Mouse (Mus musculus): ENCODE results near the gene Mef2b. TPM values are rescaled to one million over a fixed set of nuclear protein-coding genes. Genes with fewer than 3 reads are reported as not detected.

The Mef2b gene
- polyA plus RNA-seq, 1 experiment from 2014 or later = 0.70 TPM

GRCm38 (mm10) chr8:70170748-70171147, 31.2 kb downstream of the Mef2b start:
- H3K4me1 ChIP-seq = peaks cover 41% of the 10 kb centered on the region
- H3K9me3 ChIP-seq = no peaks in the 10 kb centered on the region
- no peak overlapping the region for H3K4me3 ChIP-seq
- no peak for DNase-seq (ENCODE audit: low spot score)
- H3K27me3 ChIP-seq (replicated peaks; ENCODE audit: low read depth, poor library complexity, severe bottlenecking) = peaks cover 23% of the 10 kb centered on the region
- H3K36me3 ChIP-seq (replicated peaks) = 0 out of 2 replicates have a peak, but pooled peaks cover 14% of the 10 kb centered on the region
- H3K27ac ChIP-seq (replicated peaks) = no peak overlapping the region
- WGBS = 79% methylated on average over 3 of the region's 3 CpGs

- DNase-seq (ENCODE audit: low spot score) = no peak
- Histone ChIP-seq H3K27me3 (replicated peaks; ENCODE audit: low read depth, poor library complexity, severe bottlenecking) (peaks cover 18% of the 10 kb centered on the region), H3K27ac (replicated peaks) (peak overlapping the region; percentile 87), H3K4me3 (peak overlapping the region; percentile 69; the same call in 1 of the 2 replicates), H3K4me1 (peaks cover 36% of the 10 kb centered on the region), H3K36me3 (replicated peaks) (0 out of 2 replicates have a peak, but pooled peaks cover 15% of the 10 kb centered on the region), H3K9me3 (no peaks in the 10 kb centered on the region)
- WGBS = 91% methylated on average over 7 of the region's 7 CpGs
These were observed 31.7 kb downstream of the Mef2b start for GRCm38 (mm10) chr8:70171240-70171639.

GRCm38 (mm10) chr8:70172043-70172681, 32.7 kb downstream of the Mef2b start, which contains the start of gene Tmem161a:
Gene Tmem161a (plus strand): TSS chr8:70172356.
- peak within 1 kb of the TSS; percentile 69 for H3K4me3 ChIP-seq
- H3K9me3 ChIP-seq = no peaks in the 10 kb centered on the region
- WGBS = 3% methylated on average over 27 of the region's 27 CpGs
- peaks cover 9% of the 10 kb centered on the region for H3K27me3 ChIP-seq (replicated peaks; ENCODE audit: low read depth, poor library complexity, severe bottlenecking)
- peaks cover 27% of the 10 kb centered on the region for H3K4me1 ChIP-seq
- H3K36me3 ChIP-seq (replicated peaks) = peaks cover 24% of the 10 kb centered on the region
- DNase-seq (ENCODE audit: low spot score) = peak; percentile 89
- peak within 1 kb of the TSS; percentile 87 for H3K27ac ChIP-seq (replicated peaks)

GRCm38 (mm10) chr8:70173320-70173719, 33.8 kb downstream of the Mef2b start:
- H3K4me3 ChIP-seq = peak overlapping the region; percentile 69; the same call in 1 of the 2 replicates
- peaks cover 3% of the 10 kb centered on the region; the same call in 1 of the 2 replicates for H3K27me3 ChIP-seq (replicated peaks; ENCODE audit: low read depth, poor library complexity, severe bottlenecking)
- peaks cover 35% of the 10 kb centered on the region for H3K36me3 ChIP-seq (replicated peaks)
- H3K4me1 ChIP-seq = peaks cover 27% of the 10 kb centered on the region
- WGBS = 74% methylated on average over 5 of the region's 5 CpGs
- no peaks in the 10 kb centered on the region for H3K9me3 ChIP-seq
- no peak overlapping the region for H3K27ac ChIP-seq (replicated peaks)
- no peak for DNase-seq (ENCODE audit: low spot score)

- Histone ChIP-seq H3K27ac (replicated peaks) (no peak overlapping the region), H3K36me3 (replicated peaks) (peaks cover 42% of the 10 kb centered on the region), H3K4me1 (peaks cover 27% of the 10 kb centered on the region), H3K4me3 (no peak overlapping the region; the same call in 1 of the 2 replicates), H3K9me3 (no peaks in the 10 kb centered on the region), H3K27me3 (replicated peaks; ENCODE audit: low read depth, poor library complexity, severe bottlenecking) (no peaks in the 10 kb centered on the region)
- DNase-seq (ENCODE audit: low spot score) = no peak
- WGBS = 92% methylated on average over 7 of the region's 7 CpGs
These were observed 34.6 kb downstream of the Mef2b start for GRCm38 (mm10) chr8:70174079-70174478.

GRCm38 (mm10) chr8:70178231-70178630, 38.7 kb downstream of the Mef2b start:
- no peak for DNase-seq (ENCODE audit: low spot score)
- peaks cover 16% of the 10 kb centered on the region for H3K4me1 ChIP-seq
- H3K4me3 ChIP-seq = no peak overlapping the region
- no peaks in the 10 kb centered on the region for H3K27me3 ChIP-seq (replicated peaks; ENCODE audit: low read depth, poor library complexity, severe bottlenecking)
- H3K36me3 ChIP-seq (replicated peaks) = peaks cover 75% of the 10 kb centered on the region
- no peaks in the 10 kb centered on the region for H3K9me3 ChIP-seq
- 91% methylated on average over 2 of the region's 2 CpGs for WGBS
- no peak overlapping the region for H3K27ac ChIP-seq (replicated peaks)

- Histone ChIP-seq H3K9me3 (no peaks in the 10 kb centered on the region), H3K27ac (replicated peaks) (no peak overlapping the region), H3K27me3 (replicated peaks; ENCODE audit: low read depth, poor library complexity, severe bottlenecking) (no peaks in the 10 kb centered on the region), H3K36me3 (replicated peaks) (peaks cover 78% of the 10 kb centered on the region), H3K4me3 (no peak overlapping the region), H3K4me1 (0 out of 2 replicates have a peak, but pooled peaks cover 11% of the 10 kb centered on the region)
- no peak for DNase-seq (ENCODE audit: low spot score)
- WGBS = 93% methylated on average over 4 of the region's 4 CpGs
These were observed 39.6 kb downstream of the Mef2b start for GRCm38 (mm10) chr8:70179082-70179481.

- no peak for DNase-seq (ENCODE audit: low spot score)
- 87% methylated on average over 16 of the region's 16 CpGs for WGBS
- Histone ChIP-seq H3K27me3 (replicated peaks; ENCODE audit: low read depth, poor library complexity, severe bottlenecking) (no peaks in the 10 kb centered on the region), H3K9me3 (no peaks in the 10 kb centered on the region), H3K36me3 (replicated peaks) (peaks cover 64% of the 10 kb centered on the region), H3K4me1 (0 out of 2 replicates have a peak, but pooled peaks cover 5% of the 10 kb centered on the region), H3K27ac (replicated peaks) (no peak overlapping the region), H3K4me3 (no peak overlapping the region)
These were observed 41.8 kb downstream of the Mef2b start for GRCm38 (mm10) chr8:70181212-70181902.

- no peak for DNase-seq (ENCODE audit: low spot score)
- no peaks in the 10 kb centered on the region for H3K27me3 ChIP-seq (replicated peaks; ENCODE audit: low read depth, poor library complexity, severe bottlenecking)
- H3K9me3 ChIP-seq = no peaks in the 10 kb centered on the region
- no peak overlapping the region for H3K27ac ChIP-seq (replicated peaks)
- H3K4me1 ChIP-seq = 0 out of 2 replicates have a peak, but pooled peaks cover 5% of the 10 kb centered on the region
- H3K4me3 ChIP-seq = no peak overlapping the region
- 77% methylated on average over 2 of the region's 2 CpGs for WGBS
- peaks cover 59% of the 10 kb centered on the region for H3K36me3 ChIP-seq (replicated peaks)
These were observed 42.4 kb downstream of the Mef2b start for GRCm38 (mm10) chr8:70181903-70182252.

- DNase-seq (ENCODE audit: low spot score) = no peak
- H3K36me3 ChIP-seq (replicated peaks) = peaks cover 47% of the 10 kb centered on the region
- 88% methylated on average over 4 of the region's 4 CpGs for WGBS
- no peaks in the 10 kb centered on the region for H3K27me3 ChIP-seq (replicated peaks; ENCODE audit: low read depth, poor library complexity, severe bottlenecking)
- H3K4me1 ChIP-seq = 0 out of 2 replicates have a peak, but pooled peaks cover 5% of the 10 kb centered on the region
- H3K9me3 ChIP-seq = no peaks in the 10 kb centered on the region
- no peak overlapping the region for H3K27ac ChIP-seq (replicated peaks)
- H3K4me3 ChIP-seq = no peak overlapping the region
These were observed 43.7 kb downstream of the Mef2b start for GRCm38 (mm10) chr8:70183194-70183593.

GRCm38 (mm10) chr8:70188707-70189106, 49.2 kb downstream of the Mef2b start:
- H3K9me3 ChIP-seq = no peaks in the 10 kb centered on the region
- 70% methylated on average over 7 of the region's 7 CpGs for WGBS
- H3K27ac ChIP-seq (replicated peaks) = no peak overlapping the region
- H3K4me3 ChIP-seq = no peak overlapping the region
- no peak for DNase-seq (ENCODE audit: low spot score)
- peaks cover 37% of the 10 kb centered on the region for H3K4me1 ChIP-seq
- peaks cover 1% of the 10 kb centered on the region; the same call in 1 of the 2 replicates for H3K36me3 ChIP-seq (replicated peaks)
- H3K27me3 ChIP-seq (replicated peaks; ENCODE audit: low read depth, poor library complexity, severe bottlenecking) = no peaks in the 10 kb centered on the region

- Histone ChIP-seq H3K9me3 (no peaks in the 10 kb centered on the region), H3K27ac (replicated peaks) (no peak overlapping the region), H3K4me3 (no peak overlapping the region), H3K4me1 (peaks cover 41% of the 10 kb centered on the region), H3K36me3 (replicated peaks) (no peaks in the 10 kb centered on the region), H3K27me3 (replicated peaks; ENCODE audit: low read depth, poor library complexity, severe bottlenecking) (no peaks in the 10 kb centered on the region)
- WGBS = 70% methylated on average over 5 of the region's 5 CpGs
- DNase-seq (ENCODE audit: low spot score) = no peak
These were observed 53.7 kb downstream of the Mef2b start for GRCm38 (mm10) chr8:70193238-70193637.

- Histone ChIP-seq H3K27ac (replicated peaks) (no peak overlapping the region), H3K27me3 (replicated peaks; ENCODE audit: low read depth, poor library complexity, severe bottlenecking) (no peaks in the 10 kb centered on the region), H3K4me3 (no peak overlapping the region), H3K9me3 (no peaks in the 10 kb centered on the region), H3K36me3 (replicated peaks) (no peaks in the 10 kb centered on the region), H3K4me1 (peaks cover 41% of the 10 kb centered on the region)
- 82% methylated on average over 3 of the region's 3 CpGs for WGBS
- no peak for DNase-seq (ENCODE audit: low spot score)
These were observed 54.7 kb downstream of the Mef2b start for GRCm38 (mm10) chr8:70194191-70194590.

Data from embryonic facial prominence, embryonic 10.5 days (tissue).